23 mouse cellular contexts compared by ENCODE assay signal in the genomic region with DNA sequence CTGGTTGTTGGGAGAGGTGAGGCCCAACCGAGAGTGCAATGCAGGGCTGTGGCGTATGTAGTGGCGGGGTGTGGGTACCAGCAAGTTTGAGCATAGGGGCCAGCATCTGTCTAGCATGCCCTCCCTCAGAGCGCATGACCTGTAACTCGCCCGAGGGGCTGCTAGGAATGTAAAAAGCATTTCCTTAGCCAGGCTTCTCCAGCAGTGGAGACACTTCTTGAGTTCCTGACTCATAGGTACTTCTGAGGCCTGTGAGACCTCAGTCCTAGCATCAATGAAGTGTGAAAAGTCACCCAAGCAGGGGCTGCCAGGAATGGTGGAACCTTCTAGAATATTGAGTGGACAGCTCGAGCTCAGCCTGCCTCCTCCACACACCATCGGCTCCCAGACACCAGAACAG.
"Had no signal": no experiment of that assay in that cellular context is flagged by ENCODE, and none has a peak within 500 bp of the region (broad histone marks: within the 10 kb centered on the region; RNA-seq: fewer than 3 reads in every experiment).

No protein-coding gene starts in this region.

- DNase-seq: gastrocnemius, postnatal 14 days; heart, adult 18-20 months; heart, postnatal 10 days; heart, postnatal 4 days; kidney, adult 18-20 months; kidney, adult 8-10 months; kidney, postnatal 10 days; kidney, postnatal 25 days; kidney, postnatal 4 days; liver had no signal

- H3K9me3 ChIP-seq: heart, embryonic 10.5 days; heart, embryonic 12.5 days; hindbrain, embryonic 10.5 days; hindbrain, embryonic 12.5 days; intestine, embryonic 15.5 days; limb, embryonic 10.5 days had no signal

- H3K4me2 ChIP-seq: heart, embryonic 12.5 days; hindbrain, embryonic 12.5 days; hindbrain, embryonic 14.5 days; intestine, embryonic 15.5 days; limb, embryonic 12.5 days had no signal

- ATAC-seq: hindbrain, embryonic 16.5 days; inflammation-experienced regulatory T-cells, adult 6 months; intestine, embryonic 15.5 days; intestine, postnatal 0 days had no signal

- H3K27me3 ChIP-seq: heart, embryonic 12.5 days; hindbrain, embryonic 12.5 days; intestine, embryonic 15.5 days; limb, embryonic 12.5 days had no signal

- H3K9ac ChIP-seq: heart, embryonic 12.5 days; hindbrain, embryonic 12.5 days; hindbrain, embryonic 14.5 days; intestine, embryonic 15.5 days; limb, embryonic 12.5 days had no signal

- H3K36me3 ChIP-seq: heart, embryonic 10.5 days; heart, embryonic 12.5 days; hindbrain, embryonic 10.5 days; hindbrain, embryonic 12.5 days; intestine, embryonic 15.5 days; limb, embryonic 10.5 days; limb, embryonic 12.5 days had no signal

- H3K4me3 ChIP-seq: heart, embryonic 10.5 days; heart, embryonic 12.5 days; hindbrain, embryonic 10.5 days; hindbrain, embryonic 12.5 days; intestine, embryonic 15.5 days; layer of hippocampus, adult 2 months; left cerebral cortex, adult 2 months; limb, embryonic 10.5 days; limb, embryonic 12.5 days had no signal

- H3K27ac ChIP-seq: hindbrain, embryonic 10.5 days; hindbrain, embryonic 12.5 days; hindbrain, embryonic 14.5 days; intestine, embryonic 15.5 days; limb, embryonic 10.5 days; limb, embryonic 12.5 days had no signal
